Mouse (Mus musculus): Measurements from ENCODE around the gene Troap.

- TF ChIP-seq POLR2A (IDR thresholded peaks at IDR 0.05; ENCODE audit: control insufficient read depth, low read depth, low read length) (no peak), CTCF (IDR thresholded peaks at IDR 0.05; ENCODE audit: control insufficient read depth, insufficient read depth, insufficient replicate concordance, low read depth, low read length) (no peak)
Measured at GRCm38 (mm10) chr15:99025414-99025813, 49.0 kb upstream of the Troap start.

All from testis, adult 2 months (tissue).